Mouse (Mus musculus): ENCODE measurements around the gene Slc31a2. TPM values are rescaled to one million over a fixed set of nuclear protein-coding genes. Genes with fewer than 3 reads are reported as not detected.
A peak's percentile ranks its signal among the peaks of the same experiment; 100 is the strongest.

Slc31a2 gene
- polyA plus RNA-seq, 1 experiment: 18.2 TPM

DNA sequence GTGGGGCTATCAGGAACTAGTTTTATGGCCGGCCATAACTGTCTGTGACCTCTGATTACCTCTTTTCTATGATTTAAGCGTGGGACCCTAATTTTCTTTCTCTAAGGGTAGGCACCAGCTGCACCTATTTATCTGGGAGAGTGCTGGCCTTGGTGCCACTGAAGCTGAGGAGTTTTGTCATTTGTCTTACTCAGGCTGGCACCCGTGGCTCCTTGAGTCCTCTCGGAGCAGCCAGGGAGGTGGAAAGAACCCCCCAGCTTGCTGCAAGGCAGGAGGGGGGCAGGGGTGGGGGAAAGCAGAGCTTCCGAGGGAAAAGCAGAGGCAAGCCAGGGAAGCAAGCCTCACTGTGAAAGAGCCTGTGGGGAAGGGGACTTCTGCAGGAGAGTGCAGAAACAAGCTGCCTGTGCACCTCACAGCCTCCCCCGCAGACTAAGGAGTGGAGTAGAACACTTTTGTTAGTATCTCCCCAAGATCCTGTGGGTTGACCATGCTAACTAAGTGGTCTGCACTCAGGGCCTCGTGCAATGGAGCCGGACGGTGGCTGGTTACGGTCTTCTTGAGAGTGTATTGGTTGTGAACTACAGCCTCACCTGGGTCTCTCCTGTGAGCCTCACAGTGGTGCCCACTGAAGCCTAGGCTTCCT is 31.0 kb downstream of the Slc31a2 start:
- Histone ChIP-seq H3K27ac (ENCODE audit: insufficient read depth, low read length) (no peak overlapping the region), H3K4me1 (ENCODE audit: control insufficient read depth, insufficient read depth, low read length) (peaks cover 8% of the 10 kb centered on the region; the same call in 1 of the 2 replicates), H3K4me3 (replicated peaks; ENCODE audit: insufficient read depth, low read depth, low read length) (no peak overlapping the region), H3K27me3 (ENCODE audit: control insufficient read depth, insufficient read depth, low read length) (no peaks in the 10 kb centered on the region)
- peak; percentile 3 to 9 for DNase-seq
- 71% methylated on average over 10 of the region's 10 CpGs for WGBS
- TF ChIP-seq CTCF (IDR thresholded peaks at IDR 0.05; ENCODE audit: borderline replicate concordance, insufficient read depth, low read depth, low read length) (no peak), POLR2A (IDR thresholded peaks at IDR 0.05; ENCODE audit: borderline replicate concordance, insufficient read depth, low read length) (no peak)

DNA sequence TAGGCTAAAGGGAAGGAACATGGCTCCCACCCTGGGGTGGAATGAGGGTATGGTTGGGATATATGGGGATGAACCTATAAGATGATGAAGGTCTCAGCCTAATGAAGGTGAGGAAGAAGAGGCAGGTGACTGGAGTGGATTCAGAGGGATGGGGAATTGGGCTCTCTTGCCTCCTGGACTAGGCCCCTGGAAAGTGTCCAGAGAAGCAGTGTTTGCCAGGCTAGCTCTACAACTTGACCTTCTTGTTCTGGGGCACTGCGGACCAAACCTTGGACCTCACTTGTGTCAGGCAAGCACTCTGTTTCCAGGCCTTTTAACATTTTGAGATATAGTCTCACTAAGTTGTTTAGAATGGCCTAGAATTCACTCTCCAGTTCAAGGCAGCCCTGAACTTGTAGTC is 32.4 kb downstream of the Slc31a2 start:
- Histone ChIP-seq H3K4me3 (replicated peaks; ENCODE audit: insufficient read depth, low read depth, low read length) (no peak overlapping the region), H3K27ac (ENCODE audit: insufficient read depth, low read length) (no peak overlapping the region), H3K4me1 (ENCODE audit: control insufficient read depth, insufficient read depth, low read length) (peaks cover 8% of the 10 kb centered on the region; the same call in 1 of the 2 replicates), H3K27me3 (ENCODE audit: control insufficient read depth, insufficient read depth, low read length) (no peaks in the 10 kb centered on the region)
- DNase-seq: peak in 1 of 2 experiments; percentile 4
- TF ChIP-seq POLR2A (IDR thresholded peaks at IDR 0.05; ENCODE audit: borderline replicate concordance, insufficient read depth, low read length) (no peak), CTCF (IDR thresholded peaks at IDR 0.05; ENCODE audit: borderline replicate concordance, insufficient read depth, low read depth, low read length) (no peak)
- 81% methylated on average over 1 of the region's 1 CpGs for WGBS

- TF ChIP-seq CTCF (IDR thresholded peaks at IDR 0.05; ENCODE audit: borderline replicate concordance, insufficient read depth, low read depth, low read length): no peak
- no peak for TF ChIP-seq POLR2A (IDR thresholded peaks at IDR 0.05; ENCODE audit: borderline replicate concordance, insufficient read depth, low read length)
- H3K27me3 ChIP-seq (ENCODE audit: control insufficient read depth, insufficient read depth, low read length): no peaks in the 10 kb centered on the region
- no peak overlapping the region for H3K4me3 ChIP-seq (replicated peaks; ENCODE audit: insufficient read depth, low read depth, low read length)
- no peak overlapping the region for H3K27ac ChIP-seq (ENCODE audit: insufficient read depth, low read length)
- 85% methylated on average over 3 of the region's 3 CpGs for WGBS
- H3K4me1 ChIP-seq (ENCODE audit: control insufficient read depth, insufficient read depth, low read length): peaks cover 2% of the 10 kb centered on the region; the same call in 1 of the 2 replicates
- no peak for DNase-seq
Observed at GRCm38 (mm10) chr4:62297280-62298130, 35.1 kb downstream of the Slc31a2 start.

DNA sequence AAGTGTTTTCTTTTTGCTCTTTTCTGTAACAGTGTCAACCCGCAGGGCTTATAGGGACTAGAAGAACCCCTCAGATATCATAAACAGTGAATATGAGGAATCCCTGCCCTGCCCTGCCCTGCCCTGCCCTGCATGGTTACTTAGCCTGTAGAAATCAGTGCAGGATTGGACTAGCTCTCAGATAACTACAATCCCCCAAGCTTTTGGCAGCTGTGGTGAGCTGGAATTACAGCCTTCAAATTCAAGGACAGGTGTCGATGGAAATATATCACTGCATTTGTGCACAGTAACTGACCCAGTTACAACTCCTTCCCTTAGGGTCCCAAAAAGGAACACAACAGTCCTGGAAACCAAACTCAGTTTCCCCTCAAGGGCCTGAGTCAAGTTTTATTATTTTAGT is 37.6 kb downstream of the Slc31a2 start:
- WGBS: 95% methylated on average over 2 of the region's 2 CpGs
- H3K4me1 ChIP-seq (ENCODE audit: control insufficient read depth, insufficient read depth, low read length): no peaks in the 10 kb centered on the region
- no peak overlapping the region for H3K4me3 ChIP-seq (replicated peaks; ENCODE audit: insufficient read depth, low read depth, low read length)
- TF ChIP-seq POLR2A (IDR thresholded peaks at IDR 0.05; ENCODE audit: borderline replicate concordance, insufficient read depth, low read length) (no peak), CTCF (IDR thresholded peaks at IDR 0.05; ENCODE audit: borderline replicate concordance, insufficient read depth, low read depth, low read length) (no peak)
- H3K27ac ChIP-seq (ENCODE audit: insufficient read depth, low read length): no peak overlapping the region
- no peak for DNase-seq
- no peaks in the 10 kb centered on the region for H3K27me3 ChIP-seq (ENCODE audit: control insufficient read depth, insufficient read depth, low read length)

GRCm38 (mm10) chr4:62302795-62303194 is 40.4 kb downstream of the Slc31a2 start:
- Histone ChIP-seq H3K27me3 (ENCODE audit: control insufficient read depth, insufficient read depth, low read length) (no peaks in the 10 kb centered on the region), H3K4me3 (replicated peaks; ENCODE audit: insufficient read depth, low read depth, low read length) (no peak overlapping the region), H3K27ac (ENCODE audit: insufficient read depth, low read length) (no peak overlapping the region), H3K4me1 (ENCODE audit: control insufficient read depth, insufficient read depth, low read length) (no peaks in the 10 kb centered on the region)
- no peak for DNase-seq
- WGBS: 81% methylated on average over 2 of the region's 2 CpGs
- TF ChIP-seq CTCF (IDR thresholded peaks at IDR 0.05; ENCODE audit: borderline replicate concordance, insufficient read depth, low read depth, low read length) (no peak), POLR2A (IDR thresholded peaks at IDR 0.05; ENCODE audit: borderline replicate concordance, insufficient read depth, low read length) (no peak)

DNA sequence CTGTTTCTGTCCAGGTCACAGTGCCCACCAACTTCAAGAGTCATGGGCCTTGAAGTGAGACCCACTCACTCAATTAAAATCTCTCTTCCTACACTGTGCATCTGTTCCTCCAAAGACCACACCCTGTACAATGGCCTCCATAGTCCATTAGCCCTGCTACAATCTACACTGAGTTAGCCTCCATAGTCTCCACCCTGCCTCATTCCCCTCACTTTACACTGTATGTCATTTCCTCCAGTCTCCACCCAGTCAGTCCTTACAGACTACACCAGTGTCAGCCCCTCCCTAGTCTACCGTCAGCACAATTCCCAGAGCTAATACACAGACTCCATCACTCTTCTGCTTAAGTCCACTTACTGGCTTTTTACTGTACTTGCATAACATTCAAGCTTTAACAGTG is 40.9 kb downstream of the Slc31a2 start:
- TF ChIP-seq POLR2A (IDR thresholded peaks at IDR 0.05; ENCODE audit: borderline replicate concordance, insufficient read depth, low read length) (no peak), CTCF (IDR thresholded peaks at IDR 0.05; ENCODE audit: borderline replicate concordance, insufficient read depth, low read depth, low read length) (no peak)
- DNase-seq: no peak
- no peaks in the 10 kb centered on the region for H3K4me1 ChIP-seq (ENCODE audit: control insufficient read depth, insufficient read depth, low read length)
- 87% methylated on average over 1 of the region's 1 CpGs for WGBS
- no peak overlapping the region for H3K4me3 ChIP-seq (replicated peaks; ENCODE audit: insufficient read depth, low read depth, low read length)
- no peaks in the 10 kb centered on the region for H3K27me3 ChIP-seq (ENCODE audit: control insufficient read depth, insufficient read depth, low read length)
- H3K27ac ChIP-seq (ENCODE audit: insufficient read depth, low read length): no peak overlapping the region

DNA sequence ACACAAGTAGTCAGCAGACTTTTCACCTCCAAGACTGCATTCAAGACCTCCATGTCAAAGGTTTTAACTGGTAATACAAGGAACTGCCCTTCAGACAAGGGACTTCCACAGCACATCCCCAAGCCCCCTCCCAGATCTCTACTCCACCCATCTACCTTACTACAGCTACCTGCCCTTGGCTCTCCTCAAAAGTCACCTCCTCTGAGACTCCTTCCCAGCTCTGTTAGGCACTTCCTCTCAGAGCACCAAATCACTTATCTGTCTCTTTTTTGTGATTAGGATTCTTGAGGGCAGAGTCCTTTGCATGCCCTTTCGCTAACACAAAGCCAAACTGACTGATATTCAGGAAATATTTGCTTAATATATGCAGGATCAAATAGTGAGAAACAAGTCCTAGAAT is 43.9 kb downstream of the Slc31a2 start:
- TF ChIP-seq CTCF (IDR thresholded peaks at IDR 0.05; ENCODE audit: borderline replicate concordance, insufficient read depth, low read depth, low read length) (no peak), POLR2A (IDR thresholded peaks at IDR 0.05; ENCODE audit: borderline replicate concordance, insufficient read depth, low read length) (no peak)
- 94% methylated on average over 1 of the region's 1 CpGs for WGBS
- Histone ChIP-seq H3K27ac (ENCODE audit: insufficient read depth, low read length) (no peak overlapping the region), H3K27me3 (ENCODE audit: control insufficient read depth, insufficient read depth, low read length) (no peaks in the 10 kb centered on the region), H3K4me3 (replicated peaks; ENCODE audit: insufficient read depth, low read depth, low read length) (no peak overlapping the region), H3K4me1 (ENCODE audit: control insufficient read depth, insufficient read depth, low read length) (no peaks in the 10 kb centered on the region)
- DNase-seq: no peak

GRCm38 (mm10) chr4:62306840-62307239 is 44.5 kb downstream of the Slc31a2 start:
- no peak overlapping the region for H3K27ac ChIP-seq (ENCODE audit: insufficient read depth, low read length)
- no peak for DNase-seq
- no peaks in the 10 kb centered on the region for H3K4me1 ChIP-seq (ENCODE audit: control insufficient read depth, insufficient read depth, low read length)
- H3K4me3 ChIP-seq (replicated peaks; ENCODE audit: insufficient read depth, low read depth, low read length): no peak overlapping the region
- 45% methylated on average over 4 of the region's 4 CpGs for WGBS
- H3K27me3 ChIP-seq (ENCODE audit: control insufficient read depth, insufficient read depth, low read length): no peaks in the 10 kb centered on the region
- no peak for TF ChIP-seq CTCF (IDR thresholded peaks at IDR 0.05; ENCODE audit: borderline replicate concordance, insufficient read depth, low read depth, low read length)
- TF ChIP-seq POLR2A (IDR thresholded peaks at IDR 0.05; ENCODE audit: borderline replicate concordance, insufficient read depth, low read length): no peak

All from cerebellum, adult 2 months (tissue).